Mouse (Mus musculus) T-cell, adult 2 months (primary cell): ENCODE data around the gene Nrsn2.

Experiments used
- DNase-seq: peaks from one replicate; pipeline ENCODE4 v3.0.0; 2022; ENCODE audit warnings: low spot score

Gene Nrsn2

GRCm38 (mm10) chr2:152339631-152340179, 36.7 kb downstream of the Nrsn2 start:
- DNase-seq, result no peak

GRCm38 (mm10) chr2:152338319-152338718, 38.1 kb downstream of the Nrsn2 start:
- DNase-seq, result no peak

- DNase-seq, result no peak
Observed at GRCm38 (mm10) chr2:152337591-152338212, 38.7 kb downstream of the Nrsn2 start.

GRCm38 (mm10) chr2:152336856-152337255, 39.6 kb downstream of the Nrsn2 start:
- no peak for DNase-seq

GRCm38 (mm10) chr2:152335289-152335820, 41.1 kb downstream of the Nrsn2 start:
- DNase-seq, result no peak

GRCm38 (mm10) chr2:152333345-152334006, 43.0 kb downstream of the Nrsn2 start:
- DNase-seq, result no peak

- DNase-seq, result peak; percentile 88
Observed at GRCm38 (mm10) chr2:152332101-152332825, 44.2 kb downstream of the Nrsn2 start, which contains the start of gene Rbck1. Rbck1 (minus strand) TSS chr2:152332653.

GRCm38 (mm10) chr2:152330858-152331423, 45.5 kb downstream of the Nrsn2 start:
- no peak for DNase-seq

- no peak for DNase-seq
Observed at GRCm38 (mm10) chr2:152327980-152328379, 48.5 kb downstream of the Nrsn2 start.

GRCm38 (mm10) chr2:152326654-152327053, 49.8 kb downstream of the Nrsn2 start:
- no peak for DNase-seq

GRCm38 (mm10) chr2:152326157-152326556, 50.3 kb downstream of the Nrsn2 start:
- DNase-seq, result no peak

GRCm38 (mm10) chr2:152324842-152325241, 51.6 kb downstream of the Nrsn2 start:
- DNase-seq, result no peak

GRCm38 (mm10) chr2:152323971-152324370, 52.5 kb downstream of the Nrsn2 start:
- no peak for DNase-seq

- no peak for DNase-seq
Observed at GRCm38 (mm10) chr2:152322198-152322597, 54.2 kb downstream of the Nrsn2 start.

GRCm38 (mm10) chr2:152321558-152321957, 54.9 kb downstream of the Nrsn2 start:
- DNase-seq, result no peak
